Mouse (Mus musculus) limb, embryonic 12.5 days (tissue): ENCODE data around the gene Acot12. TPM values are rescaled to one million over a fixed set of nuclear protein-coding genes. Genes with fewer than 3 reads are reported as not detected.

ENCODE experiments used
- ATAC-seq: fragments of 200-750 bp; cut with Nextera tagmentation; 2 replicates; pipeline ENCODE4 v1.8.0; 2017; ENCODE audit warnings: low read depth, moderate TSS enrichment; ENCODE audit not compliant: insufficient number of reproducible peaks, insufficient read depth, low FRiP score, low TSS enrichment
- H3K27ac ChIP-seq: fragments of 300-500 bp; sonication (generic); 2 replicates; pipeline ENCODE4 v1.5.1; 2016; ENCODE audit warnings: mild to moderate bottlenecking, moderate library complexity
- H3K27me3 ChIP-seq: fragments of 300-500 bp; sonication (generic); 2 replicates; pipeline ENCODE4 v1.6.1; 2016; ENCODE audit warnings: mild to moderate bottlenecking, moderate library complexity
- H3K36me3 ChIP-seq: fragments of 300-500 bp; sonication (generic); 2 replicates; pipeline ENCODE4 v1.6.1; 2016; ENCODE audit warnings: mild to moderate bottlenecking, moderate library complexity
- H3K4me1 ChIP-seq: fragments of 300-500 bp; sonication (generic); replicated peaks from 2 replicates; pipeline ENCODE4 v1.6.1; 2016
- H3K4me2 ChIP-seq: fragments of 300-500 bp; sonication (generic); 2 replicates; pipeline ENCODE4 v1.6.1; 2016; ENCODE audit warnings: mild to moderate bottlenecking, moderate library complexity
- H3K4me3 ChIP-seq: fragments of 300-500 bp; sonication (generic); replicated peaks from 2 replicates; pipeline ENCODE4 v1.5.1; 2016; ENCODE audit warnings: mild to moderate bottlenecking
- H3K9ac ChIP-seq: fragments of 300-500 bp; sonication (generic); replicated peaks from 2 replicates; pipeline ENCODE4 v1.6.1; 2016; ENCODE audit warnings: mild to moderate bottlenecking, moderate library complexity
- H3K9me3 ChIP-seq: fragments of 300-500 bp; sonication (generic); 2 replicates; pipeline ENCODE4 v1.6.1; 2016; ENCODE audit warnings: mild to moderate bottlenecking, moderate library complexity
- WGBS: fragments of 180-500 bp; shearing (Covaris S2); methylation state at CpG from one replicate; pipeline ENCODE4 v1.1.7; 2016; 5-methylcytosine and 5-hydroxymethylcytosine counted together
- polyA plus RNA-seq: library from polyadenylated mRNA; unstranded; fragments of >200 nt; fragmentation: Nextera tagmentation; extraction: Ambion mirVana; gene quantifications from 2 replicates; pipeline ENCODE4 v1.2.1, GENCODE M21; 2016

Gene Acot12
- polyA plus RNA-seq, 1 experiment from 2014 or later = not detected

GRCm38 (mm10) chr13:91796003-91796402 is 54.7 kb downstream of the Acot12 start:
- WGBS = 92% methylated on average over 6 of the region's 6 CpGs
- Histone ChIP-seq H3K27ac (no peak overlapping the region), H3K9ac (no peak overlapping the region), H3K27me3 (no peaks in the 10 kb centered on the region), H3K9me3 (no peaks in the 10 kb centered on the region), H3K4me2 (no peak overlapping the region), H3K36me3 (peaks cover 69% of the 10 kb centered on the region), H3K4me3 (no peak overlapping the region), H3K4me1 (peaks cover 7% of the 10 kb centered on the region; the same call in 1 of the 2 replicates)
- no peak for ATAC-seq

GRCm38 (mm10) chr13:91796916-91797315 is 55.6 kb downstream of the Acot12 start:
- Histone ChIP-seq H3K9me3 (no peaks in the 10 kb centered on the region), H3K4me3 (no peak overlapping the region), H3K9ac (no peak overlapping the region), H3K4me1 (0 out of 2 replicates have a peak, but pooled peaks cover 3% of the 10 kb centered on the region), H3K27me3 (no peaks in the 10 kb centered on the region), H3K27ac (no peak overlapping the region), H3K4me2 (no peak overlapping the region), H3K36me3 (peaks cover 78% of the 10 kb centered on the region)
- ATAC-seq = no peak
- 92% methylated on average over 6 of the region's 6 CpGs for WGBS

- 92% methylated on average over 10 of the region's 10 CpGs for WGBS
- no peak overlapping the region for H3K4me2 ChIP-seq
- peaks cover 78% of the 10 kb centered on the region for H3K36me3 ChIP-seq
- no peaks in the 10 kb centered on the region for H3K9me3 ChIP-seq
- H3K4me1 ChIP-seq = no peaks in the 10 kb centered on the region
- ATAC-seq = no peak
- H3K9ac ChIP-seq = no peak overlapping the region
- H3K27me3 ChIP-seq = no peaks in the 10 kb centered on the region
- no peak overlapping the region for H3K27ac ChIP-seq
- no peak overlapping the region for H3K4me3 ChIP-seq
Observed at GRCm38 (mm10) chr13:91797442-91797841, 56.1 kb downstream of the Acot12 start.

- Histone ChIP-seq H3K27me3 (no peaks in the 10 kb centered on the region), H3K36me3 (peaks cover 70% of the 10 kb centered on the region), H3K9ac (no peak overlapping the region), H3K9me3 (no peaks in the 10 kb centered on the region), H3K4me1 (0 out of 2 replicates have a peak, but pooled peaks cover 5% of the 10 kb centered on the region), H3K4me2 (no peak overlapping the region), H3K27ac (no peak overlapping the region), H3K4me3 (no peak overlapping the region)
- ATAC-seq = no peak
- WGBS = 78% methylated on average over 5 of the region's 5 CpGs
Observed at GRCm38 (mm10) chr13:91801726-91802125, 60.4 kb downstream of the Acot12 start.

GRCm38 (mm10) chr13:91807155-91807839 is 66.0 kb downstream of the Acot12 start, which contains the start of gene Zcchc9:
TSS of gene Zcchc9 (minus strand) at chr13:91807705.
- ATAC-seq = peak; percentile 96
- H3K27ac ChIP-seq = peak within 1 kb of the TSS; percentile 96
- peaks cover 9% of the 10 kb centered on the region for H3K4me1 ChIP-seq
- H3K4me3 ChIP-seq = peak within 1 kb of the TSS; percentile 90
- peaks cover 19% of the 10 kb centered on the region for H3K36me3 ChIP-seq
- no peaks in the 10 kb centered on the region for H3K27me3 ChIP-seq
- no peaks in the 10 kb centered on the region for H3K9me3 ChIP-seq
- peak within 1 kb of the TSS; percentile 95 for H3K9ac ChIP-seq
- 1% methylated on average over 50 of the region's 50 CpGs for WGBS
- H3K4me2 ChIP-seq = peak within 1 kb of the TSS; percentile 67

GRCm38 (mm10) chr13:91807874-91808575 is 66.7 kb downstream of the Acot12 start:
- Histone ChIP-seq H3K4me2 (peak overlapping the region; percentile 67), H3K27me3 (no peaks in the 10 kb centered on the region), H3K36me3 (peaks cover 19% of the 10 kb centered on the region), H3K4me1 (peaks cover 9% of the 10 kb centered on the region), H3K4me3 (peak overlapping the region; percentile 90), H3K9me3 (no peaks in the 10 kb centered on the region), H3K27ac (peak overlapping the region; percentile 96), H3K9ac (peak overlapping the region; percentile 95)
- 39% methylated on average over 20 of the region's 20 CpGs for WGBS
- ATAC-seq = no peak

- Histone ChIP-seq H3K9me3 (peaks cover 9% of the 10 kb centered on the region; the same call in 1 of the 2 replicates), H3K9ac (no peak overlapping the region), H3K4me1 (peaks cover 9% of the 10 kb centered on the region), H3K36me3 (peaks cover 15% of the 10 kb centered on the region), H3K4me3 (no peak overlapping the region), H3K27ac (no peak overlapping the region), H3K27me3 (no peaks in the 10 kb centered on the region), H3K4me2 (no peak overlapping the region)
- no peak for ATAC-seq
- WGBS = 39% methylated on average over 2 of the region's 2 CpGs
Observed at GRCm38 (mm10) chr13:91809476-91809875, 68.2 kb downstream of the Acot12 start.

GRCm38 (mm10) chr13:91814670-91815069 is 73.4 kb downstream of the Acot12 start:
- Histone ChIP-seq H3K4me2 (no peak overlapping the region), H3K27me3 (no peaks in the 10 kb centered on the region), H3K9me3 (peaks cover 9% of the 10 kb centered on the region; the same call in 1 of the 2 replicates), H3K4me3 (no peak overlapping the region), H3K36me3 (no peaks in the 10 kb centered on the region), H3K9ac (no peak overlapping the region), H3K4me1 (no peaks in the 10 kb centered on the region), H3K27ac (no peak overlapping the region)
- ATAC-seq = no peak
- WGBS = 91% methylated on average over 5 of the region's 5 CpGs

- Histone ChIP-seq H3K9me3 (no peaks in the 10 kb centered on the region), H3K4me2 (peak overlapping the region; percentile 20; the same call in 1 of the 2 replicates), H3K27me3 (no peaks in the 10 kb centered on the region), H3K4me1 (no peaks in the 10 kb centered on the region; the same call in 1 of the 2 replicates), H3K27ac (no peak overlapping the region), H3K4me3 (no peak overlapping the region), H3K36me3 (no peaks in the 10 kb centered on the region), H3K9ac (no peak overlapping the region)
- no peak for ATAC-seq
- 29% methylated on average over 6 of the region's 6 CpGs for WGBS
Observed at GRCm38 (mm10) chr13:91823735-91824134, 82.4 kb downstream of the Acot12 start.

GRCm38 (mm10) chr13:91824845-91825550 is 83.7 kb downstream of the Acot12 start:
- WGBS = 42% methylated on average over 4 of the region's 4 CpGs
- H3K27me3 ChIP-seq = no peaks in the 10 kb centered on the region
- no peak; the same call in 1 of the 2 replicates for ATAC-seq
- no peak overlapping the region for H3K27ac ChIP-seq
- H3K9me3 ChIP-seq = no peaks in the 10 kb centered on the region
- no peak overlapping the region for H3K9ac ChIP-seq
- no peaks in the 10 kb centered on the region for H3K36me3 ChIP-seq
- no peak overlapping the region for H3K4me2 ChIP-seq
- no peaks in the 10 kb centered on the region; the same call in 1 of the 2 replicates for H3K4me1 ChIP-seq
- H3K4me3 ChIP-seq = no peak overlapping the region

GRCm38 (mm10) chr13:91826066-91826465 is 84.8 kb downstream of the Acot12 start:
- Histone ChIP-seq H3K4me3 (no peak overlapping the region), H3K27me3 (no peaks in the 10 kb centered on the region), H3K36me3 (no peaks in the 10 kb centered on the region), H3K9ac (no peak overlapping the region), H3K4me1 (no peaks in the 10 kb centered on the region; the same call in 1 of the 2 replicates), H3K4me2 (no peak overlapping the region), H3K27ac (no peak overlapping the region), H3K9me3 (no peaks in the 10 kb centered on the region)
- ATAC-seq = no peak
- 76% methylated on average over 2 of the region's 2 CpGs for WGBS
